Mouse (Mus musculus) liver, embryonic 14.5 days (tissue): ENCODE measurements around the gene Arhgap27.

Experiments used
- CTCF ChIP-seq: IDR thresholded peaks from 2 replicates; pipeline ENCODE4 v1.5.1; 2016; ENCODE audit warnings: antibody characterized with exemption, low read depth, control low read depth
- EP300 ChIP-seq: IDR thresholded peaks from 2 replicates; pipeline ENCODE4 v1.6.1; 2016; ENCODE audit warnings: antibody characterized with exemption, low read depth

DNA sequence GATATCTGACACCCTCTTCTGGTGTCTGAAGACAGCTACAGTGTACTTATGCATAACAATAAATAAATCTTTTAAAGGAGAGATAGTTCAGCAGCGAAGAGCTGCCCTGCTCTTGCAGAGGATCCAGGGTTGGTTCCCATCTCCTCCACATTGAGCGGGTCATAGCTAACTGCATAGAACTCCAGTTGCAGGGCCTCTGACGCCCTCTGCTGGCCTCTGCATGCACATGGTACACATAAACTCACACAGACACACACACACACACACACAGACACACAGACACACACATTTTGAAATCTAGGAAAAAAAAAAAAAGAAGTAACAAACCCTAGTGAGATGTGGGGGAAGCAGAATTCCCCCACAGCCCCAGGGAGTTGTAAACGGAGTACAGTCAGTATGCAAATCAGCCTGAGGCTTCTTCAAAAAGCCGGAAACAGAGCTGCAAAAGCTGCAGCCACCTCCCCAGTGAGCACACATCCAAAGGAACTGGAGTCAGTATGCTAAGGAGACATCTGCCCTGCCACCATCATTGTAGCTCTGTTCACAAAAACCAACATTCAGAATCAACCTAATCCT lies 11.2 kb downstream of the Arhgap27 start:
- TF ChIP-seq CTCF (no peak), EP300 (no peak)
